Mouse (Mus musculus): Measurements from ENCODE around the gene Kdelc1.

DNA sequence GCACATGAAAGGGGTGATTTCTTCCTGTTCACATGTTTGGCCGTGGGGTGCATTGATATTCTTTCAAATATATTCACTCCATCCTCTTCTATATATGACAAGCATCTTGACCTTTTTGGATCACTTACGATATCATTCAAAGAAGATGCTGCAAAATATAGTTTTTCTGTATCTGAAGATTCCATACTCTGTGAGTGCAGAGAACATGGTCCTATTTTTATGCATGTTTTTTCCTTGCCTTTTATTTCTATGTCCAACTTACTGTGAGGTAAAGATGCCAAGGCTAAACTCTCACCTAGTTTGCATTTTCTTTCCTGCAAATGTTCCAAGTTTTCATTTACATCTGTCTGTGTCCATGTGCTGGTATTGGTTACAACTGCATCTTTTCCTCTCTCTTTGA, 56.8 kb downstream of the Kdelc1 start, which contains the start of gene Gm8251:
- TF ChIP-seq CTCF (IDR thresholded peaks at IDR 0.05; ENCODE audit: borderline replicate concordance, insufficient read depth, low read length) (no peak), POLR2A (IDR thresholded peaks at IDR 0.05; ENCODE audit: low read depth, low read length) (no peak)

Data from embryonic fibroblast, embryonic 13.5 days (primary cell).